Mouse (Mus musculus) lung, postnatal 0 days (tissue): ENCODE results near the gene Acot6.

Experiments used
- CTCF ChIP-seq: IDR thresholded peaks from 2 replicates; pipeline ENCODE4 v1.5.1; 2016; ENCODE audit warnings: antibody characterized with exemption, mild to moderate bottlenecking
- EP300 ChIP-seq: IDR thresholded peaks from 2 replicates; pipeline ENCODE4 v1.6.1; 2016; ENCODE audit warnings: antibody characterized with exemption, mild to moderate bottlenecking, control low read depth

DNA sequence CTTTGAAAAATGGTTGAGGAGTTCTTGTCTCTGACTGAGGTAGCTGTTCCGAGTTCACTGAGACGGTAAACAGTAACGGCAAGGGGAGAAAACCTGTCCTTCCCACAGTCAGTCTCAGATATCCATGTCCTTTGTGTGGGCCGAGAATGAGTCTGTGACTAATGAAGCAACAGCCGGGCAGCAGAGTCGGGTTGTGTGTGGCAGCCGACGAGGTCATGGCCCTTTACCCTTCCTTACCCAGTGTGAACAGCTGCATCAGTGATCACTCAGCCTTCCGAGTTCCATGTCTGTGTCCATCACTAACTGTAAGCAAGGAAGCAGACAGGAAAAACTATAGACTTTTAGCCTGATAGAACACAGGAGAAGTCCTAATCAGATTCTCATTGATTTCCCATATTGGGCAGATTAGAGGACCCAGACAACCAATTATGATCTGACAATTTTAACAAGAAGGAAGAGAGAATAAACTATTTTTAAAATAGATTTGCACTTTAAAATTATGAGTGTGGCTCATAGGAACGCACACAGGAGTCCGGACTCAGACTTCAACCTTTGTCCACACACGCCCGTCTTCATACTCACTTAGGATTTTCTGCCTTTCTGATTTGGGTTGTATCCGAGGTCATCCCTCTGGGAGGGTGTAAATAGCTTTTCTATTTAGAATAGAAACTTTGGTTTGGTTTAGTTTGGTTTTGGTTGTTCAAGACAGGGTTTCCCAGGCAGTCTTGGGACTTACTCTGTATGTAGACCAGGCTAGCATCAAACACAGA is 42.0 kb downstream of the Acot6 start:
- TF ChIP-seq CTCF (no peak), EP300 (no peak)
